Mouse (Mus musculus) neural tube, embryonic 13.5 days (tissue): ENCODE measurements at regions not wholly inside any gene's neighbourhood (a gene's known extent, or its start where the extent isn't known, plus 50 kb on each side); places are given as distances from the start of the nearest gene placed in this dataset.

Experiments used
- ATAC-seq: fragments of 200-750 bp; cut with Nextera tagmentation; 2 replicates; pipeline ENCODE4 v1.8.0; 2017; ENCODE audit warnings: low read depth, mild to moderate bottlenecking, moderate TSS enrichment, moderate library complexity
- H3K27ac ChIP-seq: fragments of 300-500 bp; sonication (generic); replicated peaks from 2 replicates; pipeline ENCODE4 v1.5.1; 2015; ENCODE audit warnings: moderate library complexity, mild to moderate bottlenecking, inconsistent platforms
- H3K27me3 ChIP-seq: fragments of 300-500 bp; sonication (generic); 2 replicates; pipeline ENCODE4 v1.6.1; 2015; ENCODE audit warnings: mild to moderate bottlenecking, inconsistent platforms
- H3K36me3 ChIP-seq: fragments of 300-500 bp; sonication (generic); 2 replicates; pipeline ENCODE4 v1.6.1; 2015; ENCODE audit warnings: mild to moderate bottlenecking, inconsistent platforms
- H3K4me1 ChIP-seq: fragments of 300-500 bp; sonication (generic); replicated peaks from 2 replicates; pipeline ENCODE4 v1.6.1; 2015; ENCODE audit warnings: inconsistent platforms
- H3K4me2 ChIP-seq: fragments of 300-500 bp; sonication (generic); 2 replicates; pipeline ENCODE4 v1.6.1; 2015; ENCODE audit warnings: inconsistent platforms, mild to moderate bottlenecking, moderate library complexity
- H3K4me3 ChIP-seq: fragments of 300-500 bp; sonication (generic); 2 replicates; pipeline ENCODE4 v1.5.1; 2015; ENCODE audit warnings: mild to moderate bottlenecking, inconsistent platforms
- H3K9ac ChIP-seq: fragments of 300-500 bp; sonication (generic); 2 replicates; pipeline ENCODE4 v1.6.1; 2015; ENCODE audit warnings: moderate library complexity, mild to moderate bottlenecking, inconsistent platforms
- H3K9me3 ChIP-seq: fragments of 300-500 bp; sonication (generic); 2 replicates; pipeline ENCODE4 v1.6.1; 2016; ENCODE audit warnings: inconsistent platforms
- WGBS: fragments of 180-500 bp; shearing (Covaris S2); methylation state at CpG from one replicate; pipeline ENCODE4 v1.1.7; 2015; 5-methylcytosine and 5-hydroxymethylcytosine counted together

GRCm38 (mm10) chr7:73025640-73026039 is 349.7 kb upstream of the Rgma start:
- Histone ChIP-seq H3K9ac (no peak overlapping the region), H3K27me3 (no peaks in the 10 kb centered on the region), H3K4me2 (no peak overlapping the region), H3K4me1 (no peaks in the 10 kb centered on the region), H3K9me3 (no peaks in the 10 kb centered on the region), H3K36me3 (no peaks in the 10 kb centered on the region), H3K27ac (no peak overlapping the region), H3K4me3 (no peak overlapping the region)
- 78% methylated on average over 5 of the region's 5 CpGs for WGBS
- ATAC-seq = no peak

GRCm38 (mm10) chr7:73028952-73029351 is 346.4 kb upstream of the Rgma start:
- H3K9ac ChIP-seq = no peak overlapping the region
- H3K36me3 ChIP-seq = no peaks in the 10 kb centered on the region
- H3K4me3 ChIP-seq = no peak overlapping the region
- no peaks in the 10 kb centered on the region for H3K27me3 ChIP-seq
- no peaks in the 10 kb centered on the region for H3K9me3 ChIP-seq
- H3K4me1 ChIP-seq = peaks cover 11% of the 10 kb centered on the region; the same call in 1 of the 2 replicates
- WGBS = 93% methylated on average over 6 of the region's 6 CpGs
- ATAC-seq = no peak
- no peak overlapping the region for H3K27ac ChIP-seq
- H3K4me2 ChIP-seq = no peak overlapping the region

- no peaks in the 10 kb centered on the region for H3K27me3 ChIP-seq
- no peaks in the 10 kb centered on the region for H3K36me3 ChIP-seq
- H3K9ac ChIP-seq = no peak overlapping the region
- no peak for ATAC-seq
- peaks cover 11% of the 10 kb centered on the region; the same call in 1 of the 2 replicates for H3K4me1 ChIP-seq
- no peak overlapping the region for H3K4me2 ChIP-seq
- H3K9me3 ChIP-seq = no peaks in the 10 kb centered on the region
- no peak overlapping the region for H3K4me3 ChIP-seq
- H3K27ac ChIP-seq = no peak overlapping the region
- 86% methylated on average over 5 of the region's 5 CpGs for WGBS
These were observed 343.9 kb upstream of the Rgma start for GRCm38 (mm10) chr7:73031407-73031806.

GRCm38 (mm10) chr7:73032316-73032980 is 342.9 kb upstream of the Rgma start:
- H3K4me3 ChIP-seq = no peak overlapping the region
- no peaks in the 10 kb centered on the region for H3K27me3 ChIP-seq
- peak overlapping the region; percentile 42; the same call in 1 of the 2 replicates for H3K27ac ChIP-seq
- ATAC-seq = 0 out of 2 replicates have a peak, but pooled peaks have one; percentile 23
- no peak overlapping the region for H3K4me2 ChIP-seq
- peaks cover 19% of the 10 kb centered on the region for H3K4me1 ChIP-seq
- H3K9me3 ChIP-seq = no peaks in the 10 kb centered on the region
- H3K36me3 ChIP-seq = no peaks in the 10 kb centered on the region
- H3K9ac ChIP-seq = no peak overlapping the region
- 74% methylated on average over 23 of the region's 23 CpGs for WGBS

- no peak for ATAC-seq
- H3K27me3 ChIP-seq = no peaks in the 10 kb centered on the region
- no peaks in the 10 kb centered on the region for H3K36me3 ChIP-seq
- no peaks in the 10 kb centered on the region for H3K9me3 ChIP-seq
- no peak overlapping the region for H3K9ac ChIP-seq
- peaks cover 18% of the 10 kb centered on the region for H3K4me1 ChIP-seq
- H3K4me3 ChIP-seq = no peak overlapping the region
- 56% methylated on average over 20 of the region's 20 CpGs for WGBS
- H3K27ac ChIP-seq = no peak overlapping the region
- no peak overlapping the region for H3K4me2 ChIP-seq
These were observed 338.3 kb upstream of the Rgma start for GRCm38 (mm10) chr7:73036801-73037555.

GRCm38 (mm10) chr7:73037638-73038037 is 337.7 kb upstream of the Rgma start:
- no peak for ATAC-seq
- Histone ChIP-seq H3K9me3 (no peaks in the 10 kb centered on the region), H3K27ac (no peak overlapping the region), H3K36me3 (no peaks in the 10 kb centered on the region), H3K4me1 (peaks cover 12% of the 10 kb centered on the region), H3K27me3 (no peaks in the 10 kb centered on the region), H3K4me2 (no peak overlapping the region), H3K4me3 (no peak overlapping the region), H3K9ac (no peak overlapping the region)
- 90% methylated on average over 9 of the region's 9 CpGs for WGBS

- H3K27ac ChIP-seq = no peak overlapping the region
- H3K4me3 ChIP-seq = no peak overlapping the region
- no peak for ATAC-seq
- no peaks in the 10 kb centered on the region for H3K36me3 ChIP-seq
- WGBS = 90% methylated on average over 4 of the region's 4 CpGs
- no peak overlapping the region for H3K9ac ChIP-seq
- H3K9me3 ChIP-seq = peaks cover 2% of the 10 kb centered on the region; the same call in 1 of the 2 replicates
- peaks cover 8% of the 10 kb centered on the region for H3K4me1 ChIP-seq
- no peaks in the 10 kb centered on the region for H3K27me3 ChIP-seq
- no peak overlapping the region for H3K4me2 ChIP-seq
These were observed 335.4 kb upstream of the Rgma start for GRCm38 (mm10) chr7:73039921-73040320.

- no peak overlapping the region for H3K27ac ChIP-seq
- no peaks in the 10 kb centered on the region for H3K4me1 ChIP-seq
- H3K36me3 ChIP-seq = no peaks in the 10 kb centered on the region
- no peak for ATAC-seq
- H3K27me3 ChIP-seq = no peaks in the 10 kb centered on the region
- peaks cover 8% of the 10 kb centered on the region; the same call in 1 of the 2 replicates for H3K9me3 ChIP-seq
- no peak overlapping the region for H3K4me3 ChIP-seq
- H3K9ac ChIP-seq = no peak overlapping the region
- H3K4me2 ChIP-seq = no peak overlapping the region
- WGBS = 84% methylated on average over 3 of the region's 3 CpGs
These were observed 331.0 kb upstream of the Rgma start for GRCm38 (mm10) chr7:73044316-73044715.

GRCm38 (mm10) chr7:73055891-73056290 is 319.4 kb upstream of the Rgma start:
- Histone ChIP-seq H3K4me2 (no peak overlapping the region), H3K4me3 (no peak overlapping the region), H3K9me3 (no peaks in the 10 kb centered on the region), H3K36me3 (no peaks in the 10 kb centered on the region), H3K9ac (no peak overlapping the region), H3K4me1 (no peaks in the 10 kb centered on the region), H3K27me3 (no peaks in the 10 kb centered on the region), H3K27ac (no peak overlapping the region)
- WGBS = 90% methylated on average over 2 of the region's 2 CpGs
- ATAC-seq = no peak

GRCm38 (mm10) chr7:73063556-73063955 is 311.8 kb upstream of the Rgma start:
- 71% methylated on average over 3 of the region's 3 CpGs for WGBS
- ATAC-seq = no peak

GRCm38 (mm10) chr7:73068534-73068933 is 306.8 kb upstream of the Rgma start:
- 100% methylated on average over 1 of the region's 1 CpGs for WGBS
- Histone ChIP-seq H3K4me1 (peaks cover 5% of the 10 kb centered on the region), H3K36me3 (no peaks in the 10 kb centered on the region), H3K4me3 (no peak overlapping the region), H3K4me2 (no peak overlapping the region), H3K9ac (no peak overlapping the region), H3K9me3 (no peaks in the 10 kb centered on the region; the same call in 1 of the 2 replicates), H3K27ac (no peak overlapping the region), H3K27me3 (no peaks in the 10 kb centered on the region)
- no peak for ATAC-seq

More at GRCm38 (mm10) chr7:73063556-73063955, 311.8 kb upstream of the Rgma start:
- Histone ChIP-seq H3K9me3 (no peaks in the 10 kb centered on the region), H3K27ac (no peak overlapping the region), H3K4me2 (no peak overlapping the region), H3K4me1 (peaks cover 13% of the 10 kb centered on the region), H3K27me3 (no peaks in the 10 kb centered on the region), H3K4me3 (no peak overlapping the region), H3K9ac (no peak overlapping the region), H3K36me3 (no peaks in the 10 kb centered on the region)

GRCm38 (mm10) chr7:73069352-73069751 is 306.0 kb upstream of the Rgma start:
- ATAC-seq = no peak

More at GRCm38 (mm10) chr7:73069352-73069751, 306.0 kb upstream of the Rgma start:
- no peak overlapping the region for H3K27ac ChIP-seq
- H3K4me3 ChIP-seq = no peak overlapping the region
- H3K9me3 ChIP-seq = no peaks in the 10 kb centered on the region; the same call in 1 of the 2 replicates
- H3K27me3 ChIP-seq = no peaks in the 10 kb centered on the region
- H3K36me3 ChIP-seq = no peaks in the 10 kb centered on the region
- H3K9ac ChIP-seq = no peak overlapping the region
- H3K4me1 ChIP-seq = no peaks in the 10 kb centered on the region
- H3K4me2 ChIP-seq = no peak overlapping the region
- 87% methylated on average over 4 of the region's 4 CpGs for WGBS
